Mouse (Mus musculus): ENCODE measurements around the gene Ino80b. TPM values are rescaled to one million over a fixed set of nuclear protein-coding genes. Genes with fewer than 3 reads are reported as not detected.
A peak's percentile ranks its signal among the peaks of the same experiment; 100 is the strongest.

The Ino80b gene
- polyA plus RNA-seq, 1 experiment = 70.3 TPM

- TF ChIP-seq CTCF (IDR thresholded peaks at IDR 0.05; ENCODE audit: extremely low read depth, insufficient read length, insufficient replicate concordance, low read depth, low read length) (no peak), POLR2A (IDR thresholded peaks at IDR 0.05; ENCODE audit: low read depth, low read length) (no peak; the same call in 1 of the 2 replicates)
- Histone ChIP-seq H3K36me3 (ENCODE audit: control insufficient read depth, insufficient read depth, low read length) (peaks cover 6% of the 10 kb centered on the region), H3K4me1 (ENCODE audit: control insufficient read depth, insufficient read depth, insufficient read length, low read length) (peaks cover 18% of the 10 kb centered on the region), H3K27ac (ENCODE audit: insufficient read depth, low read depth, low read length) (no peak overlapping the region), H3K4me3 (ENCODE audit: low read depth, low read length) (peak overlapping the region; percentile 21; the same call in 1 of the 2 replicates), H3K27me3 (ENCODE audit: control insufficient read depth, insufficient read depth, low read length) (no peaks in the 10 kb centered on the region)
- 83% methylated on average over 4 of the region's 4 CpGs for WGBS
Measured at GRCm38 (mm10) chr6:83117165-83117438, 8.1 kb downstream of the Ino80b start.

DNA sequence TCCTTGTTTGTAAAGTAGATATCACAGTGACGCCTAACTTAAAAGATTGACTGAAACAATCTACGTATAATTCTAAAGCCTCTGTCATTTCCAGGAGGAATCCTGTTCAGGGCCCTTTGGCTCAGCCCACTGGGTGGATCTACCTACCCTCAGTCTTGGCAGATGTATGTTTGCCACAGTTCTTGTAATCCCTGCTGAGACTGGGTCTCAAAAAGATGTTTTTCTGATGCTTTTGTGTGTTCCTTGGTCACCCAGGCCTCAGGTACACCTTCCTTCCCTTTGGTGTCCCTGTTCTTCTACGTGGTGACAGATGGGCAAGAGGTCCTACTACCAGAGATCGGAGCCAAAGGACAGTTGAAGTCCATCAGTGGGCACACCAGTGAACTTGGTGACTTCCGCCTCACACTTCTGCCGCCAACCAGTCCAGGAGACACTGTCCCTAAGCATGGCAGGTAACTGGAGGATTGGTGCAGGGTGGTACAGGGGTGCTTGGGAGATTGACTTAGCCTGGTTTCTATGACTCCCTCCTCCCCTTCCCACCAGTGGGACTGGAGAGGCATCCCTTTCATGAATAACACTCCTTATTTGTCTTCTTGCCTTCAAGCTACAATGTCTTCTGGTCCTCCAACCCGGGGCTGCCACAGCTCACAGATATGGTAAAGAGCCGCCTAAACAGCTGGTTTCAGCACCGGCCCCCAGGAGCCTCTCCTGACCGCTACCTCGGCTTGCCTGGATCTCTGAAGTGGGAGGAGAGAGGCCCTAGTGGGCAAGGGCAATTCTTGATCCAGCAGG lies 8.7 kb downstream of the Ino80b start:
- no peak for TF ChIP-seq CTCF (IDR thresholded peaks at IDR 0.05; ENCODE audit: extremely low read depth, insufficient read length, insufficient replicate concordance, low read depth, low read length)
- TF ChIP-seq POLR2A (IDR thresholded peaks at IDR 0.05; ENCODE audit: low read depth, low read length) = no peak
- H3K27me3 ChIP-seq (ENCODE audit: control insufficient read depth, insufficient read depth, low read length) = no peaks in the 10 kb centered on the region
- H3K4me3 ChIP-seq (ENCODE audit: low read depth, low read length) = peak overlapping the region; percentile 75
- peaks cover 6% of the 10 kb centered on the region for H3K36me3 ChIP-seq (ENCODE audit: control insufficient read depth, insufficient read depth, low read length)
- 62% methylated on average over 11 of the region's 11 CpGs for WGBS
- no peak overlapping the region for H3K27ac ChIP-seq (ENCODE audit: insufficient read depth, low read depth, low read length)
- peaks cover 17% of the 10 kb centered on the region for H3K4me1 ChIP-seq (ENCODE audit: control insufficient read depth, insufficient read depth, insufficient read length, low read length)

- peaks cover 6% of the 10 kb centered on the region for H3K36me3 ChIP-seq (ENCODE audit: control insufficient read depth, insufficient read depth, low read length)
- H3K4me3 ChIP-seq (ENCODE audit: low read depth, low read length) = peak overlapping the region; percentile 75
- TF ChIP-seq CTCF (IDR thresholded peaks at IDR 0.05; ENCODE audit: extremely low read depth, insufficient read length, insufficient replicate concordance, low read depth, low read length) (no peak), POLR2A (IDR thresholded peaks at IDR 0.05; ENCODE audit: low read depth, low read length) (no peak)
- WGBS = under 1% methylated on average over 40 of the region's 48 CpGs
- peaks cover 17% of the 10 kb centered on the region for H3K4me1 ChIP-seq (ENCODE audit: control insufficient read depth, insufficient read depth, insufficient read length, low read length)
- H3K27me3 ChIP-seq (ENCODE audit: control insufficient read depth, insufficient read depth, low read length) = no peaks in the 10 kb centered on the region
- H3K27ac ChIP-seq (ENCODE audit: insufficient read depth, low read depth, low read length) = peak overlapping the region; percentile 30; the same call in 1 of the 2 replicates
Measured at GRCm38 (mm10) chr6:83115682-83116372, 9.4 kb downstream of the Ino80b start.

DNA sequence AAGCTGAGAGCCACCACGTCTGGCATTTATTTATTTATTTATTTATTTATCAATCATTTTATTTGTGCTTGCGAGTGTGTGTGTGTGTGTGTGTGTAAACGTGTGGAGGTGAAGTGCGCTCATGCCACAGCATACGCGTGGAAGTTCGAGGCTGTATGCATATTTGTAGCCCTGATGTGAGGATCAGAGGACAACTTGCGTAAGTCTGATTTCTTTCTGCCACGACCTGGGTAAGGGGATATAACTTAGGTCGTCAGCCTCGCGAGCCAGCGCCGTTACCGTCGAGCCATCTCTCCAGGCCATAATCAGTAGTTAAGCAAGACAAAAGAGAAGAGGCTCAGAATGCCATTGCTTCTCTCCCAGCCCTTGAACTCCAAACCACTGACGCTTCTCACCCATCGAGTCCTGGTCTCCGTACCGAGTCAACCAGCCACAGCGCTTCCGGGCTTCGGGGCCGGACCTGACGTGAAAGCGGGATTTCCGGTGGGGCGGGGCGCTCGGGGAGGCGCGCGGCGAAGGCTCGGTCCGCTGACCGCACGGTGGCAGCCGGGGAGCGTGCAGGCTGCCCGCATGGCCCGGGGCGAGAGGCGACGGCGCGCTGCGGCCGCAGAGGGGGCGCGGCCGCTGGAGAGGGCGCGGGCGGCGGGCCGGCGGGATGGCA lies 10.1 kb downstream of the Ino80b start, which contains the start of gene Mogs:
Gene Mogs, plus strand, starts transcription at position 486 of the 661 bp plus-strand sequence.
- H3K4me3 ChIP-seq (ENCODE audit: low read depth, low read length) = peak within 1 kb of the TSS; percentile 75
- 1% methylated on average over 54 of the region's 58 CpGs for WGBS
- no peaks in the 10 kb centered on the region for H3K27me3 ChIP-seq (ENCODE audit: control insufficient read depth, insufficient read depth, low read length)
- H3K4me1 ChIP-seq (ENCODE audit: control insufficient read depth, insufficient read depth, insufficient read length, low read length) = peaks cover 14% of the 10 kb centered on the region
- peak; percentile 95 for TF ChIP-seq POLR2A (IDR thresholded peaks at IDR 0.05; ENCODE audit: low read depth, low read length)
- TF ChIP-seq CTCF (IDR thresholded peaks at IDR 0.05; ENCODE audit: extremely low read depth, insufficient read length, insufficient replicate concordance, low read depth, low read length) = 0 out of 2 replicates have a peak, but pooled peaks have one; percentile 32
- H3K36me3 ChIP-seq (ENCODE audit: control insufficient read depth, insufficient read depth, low read length) = peaks cover 7% of the 10 kb centered on the region
- H3K27ac ChIP-seq (ENCODE audit: insufficient read depth, low read depth, low read length) = peak within 1 kb of the TSS; percentile 96

DNA sequence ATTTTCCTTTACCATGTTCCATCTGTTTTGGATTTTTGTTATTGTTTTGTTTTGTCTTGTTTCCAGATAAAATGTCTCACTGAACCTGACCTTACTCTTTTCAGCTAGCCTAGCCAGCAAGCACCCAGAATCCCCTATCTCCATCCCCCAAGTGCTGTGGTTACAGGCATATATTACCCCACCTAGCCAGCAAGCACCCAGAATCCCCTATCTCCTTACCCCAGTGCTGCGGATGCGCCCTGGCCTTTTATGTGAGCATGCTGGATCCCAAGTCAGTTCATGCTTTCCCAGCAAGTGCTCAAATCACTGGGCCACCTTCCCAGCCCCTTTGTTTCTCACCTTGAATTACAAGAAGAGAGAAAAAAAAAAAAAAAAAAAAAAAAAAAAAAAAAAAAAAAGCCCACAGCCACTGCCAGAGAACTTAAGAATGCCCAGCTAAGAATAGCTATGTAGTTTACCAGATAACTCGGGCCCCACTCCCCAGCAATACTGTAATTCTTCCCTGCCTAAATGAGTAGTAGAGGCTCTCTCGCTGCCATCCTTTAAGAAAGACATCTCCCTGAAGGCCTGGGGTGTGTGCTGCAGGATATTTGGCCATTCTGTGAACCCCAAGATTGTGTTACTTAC lies 13.6 kb downstream of the Ino80b start:
- 86% methylated on average over 4 of the region's 4 CpGs for WGBS
- peaks cover 15% of the 10 kb centered on the region for H3K4me1 ChIP-seq (ENCODE audit: control insufficient read depth, insufficient read depth, insufficient read length, low read length)
- TF ChIP-seq CTCF (IDR thresholded peaks at IDR 0.05; ENCODE audit: extremely low read depth, insufficient read length, insufficient replicate concordance, low read depth, low read length) = no peak
- no peak for TF ChIP-seq POLR2A (IDR thresholded peaks at IDR 0.05; ENCODE audit: low read depth, low read length)
- no peak overlapping the region for H3K4me3 ChIP-seq (ENCODE audit: low read depth, low read length)
- peaks cover 4% of the 10 kb centered on the region; the same call in 1 of the 2 replicates for H3K36me3 ChIP-seq (ENCODE audit: control insufficient read depth, insufficient read depth, low read length)
- no peak overlapping the region for H3K27ac ChIP-seq (ENCODE audit: insufficient read depth, low read depth, low read length)
- H3K27me3 ChIP-seq (ENCODE audit: control insufficient read depth, insufficient read depth, low read length) = no peaks in the 10 kb centered on the region

GRCm38 (mm10) chr6:83108762-83109668 lies 16.2 kb downstream of the Ino80b start, which contains the start of gene Mrpl53:
Gene Mrpl53 (plus strand): TSS chr6:83109040.
- H3K27ac ChIP-seq (ENCODE audit: insufficient read depth, low read depth, low read length) = peak within 1 kb of the TSS; percentile 86
- peaks cover 7% of the 10 kb centered on the region for H3K4me1 ChIP-seq (ENCODE audit: control insufficient read depth, insufficient read depth, insufficient read length, low read length)
- under 1% methylated on average over 76 of the region's 76 CpGs for WGBS
- H3K27me3 ChIP-seq (ENCODE audit: control insufficient read depth, insufficient read depth, low read length) = no peaks in the 10 kb centered on the region
- TF ChIP-seq POLR2A (IDR thresholded peaks at IDR 0.05; ENCODE audit: low read depth, low read length) (peak; percentile 86), CTCF (IDR thresholded peaks at IDR 0.05; ENCODE audit: extremely low read depth, insufficient read length, insufficient replicate concordance, low read depth, low read length) (no peak)
- peak within 1 kb of the TSS; percentile 99 for H3K4me3 ChIP-seq (ENCODE audit: low read depth, low read length)
- H3K36me3 ChIP-seq (ENCODE audit: control insufficient read depth, insufficient read depth, low read length) = peaks cover 6% of the 10 kb centered on the region; the same call in 1 of the 2 replicates

Measured in small intestine, adult 2 months (tissue).